Mouse (Mus musculus): ENCODE data around the gene Arhgap27.
"Not testable (repeated sequence)": the region's sequence is repeated elsewhere in the genome, so short reads cannot be mapped to it uniquely, and the experiment has no call there.

Gene Arhgap27

DNA sequence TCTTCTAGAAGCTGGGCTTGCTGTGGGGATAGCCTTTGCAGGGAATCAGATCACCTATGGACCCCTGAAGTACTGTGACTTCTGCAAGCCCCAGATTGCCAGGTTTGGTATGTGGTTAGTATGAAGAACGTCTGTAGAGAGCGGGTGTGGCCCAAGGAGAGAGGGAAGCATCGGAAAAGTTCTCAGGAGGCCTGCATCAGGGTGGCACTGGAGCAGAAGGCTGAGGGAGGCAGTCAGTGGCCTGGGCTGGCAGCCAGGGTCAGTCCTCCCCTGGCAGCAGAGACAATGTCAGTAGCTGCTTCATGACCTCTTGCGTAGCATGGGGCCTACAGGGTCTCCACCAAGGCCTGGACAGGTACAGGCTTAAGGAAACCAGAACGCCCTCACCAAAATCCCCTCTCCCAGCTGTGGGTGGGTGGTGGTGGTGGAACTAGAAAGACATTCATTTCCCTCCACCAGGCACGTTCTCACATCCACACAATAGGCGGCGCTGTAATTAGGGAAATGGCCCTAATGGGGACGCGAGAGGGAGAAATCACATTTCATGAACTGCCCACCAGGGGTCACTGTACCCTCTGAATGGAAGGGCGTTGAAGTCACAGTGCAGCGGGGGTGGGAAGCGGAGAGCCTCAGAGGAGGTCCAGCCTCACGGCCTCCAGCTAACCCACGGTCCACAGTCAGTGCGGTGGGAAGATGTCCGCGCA, 31.2 kb downstream of the Arhgap27 start:
- DNase-seq (ENCODE audit: low spot score) = peak; percentile 95

- DNase-seq (ENCODE audit: low spot score) = no peak
Observed at GRCm38 (mm10) chr11:103331502-103332185, 31.8 kb downstream of the Arhgap27 start.

DNA sequence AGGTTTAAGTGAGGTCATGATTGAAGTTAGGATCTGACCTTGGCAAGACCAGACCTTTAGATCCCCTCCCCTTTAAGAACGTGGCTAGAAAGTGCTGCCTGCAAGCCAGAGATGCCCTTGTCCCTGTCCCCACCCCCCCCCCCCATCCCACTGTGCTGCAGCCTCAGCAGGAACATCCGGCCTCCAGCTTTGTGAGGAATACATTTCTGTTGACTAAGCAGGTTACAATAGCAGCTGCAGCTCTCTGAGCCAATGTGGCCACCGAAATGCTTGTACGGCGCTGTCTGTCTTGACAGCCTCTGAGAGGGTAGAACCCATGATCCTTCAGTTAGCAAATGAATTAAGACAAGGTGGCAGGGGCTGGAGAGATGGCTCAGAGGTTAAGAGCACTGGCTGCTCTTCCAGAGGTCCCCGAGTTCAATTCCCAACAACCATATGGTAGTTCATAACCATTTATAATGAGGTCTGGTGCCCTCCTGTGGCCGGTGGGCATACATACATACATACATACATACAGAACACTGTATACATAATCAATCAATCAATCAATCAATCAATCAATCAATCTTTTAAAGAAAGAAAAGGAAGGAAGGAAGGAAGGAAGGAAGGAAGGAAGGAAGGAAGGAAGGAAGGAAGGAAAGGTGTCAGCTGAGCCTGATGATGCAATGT, 32.7 kb downstream of the Arhgap27 start:
- no peak for DNase-seq (ENCODE audit: low spot score)

GRCm38 (mm10) chr11:103326950-103327349, 36.5 kb downstream of the Arhgap27 start:
- peak; percentile 90 for DNase-seq (ENCODE audit: low spot score)

DNA sequence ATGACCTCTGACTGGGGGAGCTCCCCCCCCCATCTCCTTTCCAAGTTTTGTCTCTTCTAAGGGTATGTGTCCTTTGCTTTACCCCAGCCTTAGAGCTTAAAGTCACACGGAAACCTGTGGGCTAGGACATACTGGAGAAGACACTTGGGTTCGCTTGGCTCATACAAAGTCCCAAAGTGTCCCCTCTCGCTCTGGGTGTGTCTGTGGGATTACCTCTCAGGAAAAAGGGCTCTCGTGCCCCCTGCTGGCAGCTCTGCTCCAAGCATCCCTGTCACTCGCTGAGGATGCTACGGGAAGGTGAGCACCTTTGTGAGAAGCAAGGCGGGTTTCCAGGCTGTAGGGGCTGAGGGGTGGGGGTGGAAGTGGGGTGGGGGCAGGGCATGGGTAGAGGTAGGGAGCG, 38.3 kb downstream of the Arhgap27 start:
- DNase-seq (ENCODE audit: low spot score) = peak; percentile 84

- DNase-seq (ENCODE audit: low spot score) = no peak
Observed at GRCm38 (mm10) chr11:103324723-103325122, 38.8 kb downstream of the Arhgap27 start.

DNA sequence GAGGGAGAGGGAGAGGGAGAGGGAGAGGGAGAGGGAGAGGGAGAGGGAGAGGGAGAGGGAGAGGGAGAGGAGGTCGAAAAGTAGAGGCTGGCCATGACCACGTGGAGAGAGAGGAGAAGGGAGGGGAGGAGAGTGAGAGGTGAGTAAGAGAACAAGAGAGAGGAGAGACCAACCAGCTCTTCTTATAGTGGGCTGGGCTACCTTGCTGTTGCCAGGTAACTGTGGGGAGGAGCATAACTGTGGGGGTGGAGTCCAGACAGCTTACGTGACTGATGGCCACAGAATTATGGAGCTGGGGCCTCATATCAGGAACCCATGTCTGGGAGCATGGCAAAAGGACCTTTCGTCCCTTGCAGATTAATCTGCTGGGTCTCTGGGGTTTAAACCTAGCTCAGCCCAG, 40.7 kb downstream of the Arhgap27 start:
- not testable (repeated sequence) for DNase-seq (ENCODE audit: low spot score)

- no peak for DNase-seq (ENCODE audit: low spot score)
Observed at GRCm38 (mm10) chr11:103320646-103321045, 42.8 kb downstream of the Arhgap27 start.

DNA sequence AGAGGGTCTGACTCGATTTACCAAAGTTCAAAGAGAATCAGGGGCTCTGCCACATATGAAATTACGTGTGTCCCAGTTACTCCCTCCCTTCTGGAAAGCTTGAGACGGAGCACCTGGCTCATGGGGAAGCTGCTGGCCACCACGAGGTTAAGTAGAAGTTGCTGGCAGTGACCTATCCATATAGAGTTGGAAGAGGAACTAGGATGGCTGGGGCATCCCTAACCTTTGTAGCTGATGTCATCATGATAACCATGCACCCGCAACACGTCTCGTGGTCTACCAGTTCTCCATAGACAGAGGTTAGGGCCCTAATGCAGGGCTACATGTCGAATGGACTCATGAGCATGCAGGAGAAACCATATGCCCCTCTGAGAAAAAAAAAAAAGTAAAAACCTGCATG, 43.3 kb downstream of the Arhgap27 start:
- no peak for DNase-seq (ENCODE audit: low spot score)

GRCm38 (mm10) chr11:103318042-103318441, 45.5 kb downstream of the Arhgap27 start:
- DNase-seq (ENCODE audit: low spot score) = no peak

- DNase-seq (ENCODE audit: low spot score) = no peak
Observed at GRCm38 (mm10) chr11:103315379-103315778, 48.1 kb downstream of the Arhgap27 start.

- no peak for DNase-seq (ENCODE audit: low spot score)
Observed at GRCm38 (mm10) chr11:103314736-103315374, 48.6 kb downstream of the Arhgap27 start.

GRCm38 (mm10) chr11:103313542-103313941, 50.0 kb downstream of the Arhgap27 start:
- DNase-seq (ENCODE audit: low spot score) = no peak

GRCm38 (mm10) chr11:103312655-103313255, 50.7 kb downstream of the Arhgap27 start:
- DNase-seq (ENCODE audit: low spot score) = peak; percentile 36

GRCm38 (mm10) chr11:103311960-103312611, 51.4 kb downstream of the Arhgap27 start:
- peak; percentile 55 for DNase-seq (ENCODE audit: low spot score)

DNA sequence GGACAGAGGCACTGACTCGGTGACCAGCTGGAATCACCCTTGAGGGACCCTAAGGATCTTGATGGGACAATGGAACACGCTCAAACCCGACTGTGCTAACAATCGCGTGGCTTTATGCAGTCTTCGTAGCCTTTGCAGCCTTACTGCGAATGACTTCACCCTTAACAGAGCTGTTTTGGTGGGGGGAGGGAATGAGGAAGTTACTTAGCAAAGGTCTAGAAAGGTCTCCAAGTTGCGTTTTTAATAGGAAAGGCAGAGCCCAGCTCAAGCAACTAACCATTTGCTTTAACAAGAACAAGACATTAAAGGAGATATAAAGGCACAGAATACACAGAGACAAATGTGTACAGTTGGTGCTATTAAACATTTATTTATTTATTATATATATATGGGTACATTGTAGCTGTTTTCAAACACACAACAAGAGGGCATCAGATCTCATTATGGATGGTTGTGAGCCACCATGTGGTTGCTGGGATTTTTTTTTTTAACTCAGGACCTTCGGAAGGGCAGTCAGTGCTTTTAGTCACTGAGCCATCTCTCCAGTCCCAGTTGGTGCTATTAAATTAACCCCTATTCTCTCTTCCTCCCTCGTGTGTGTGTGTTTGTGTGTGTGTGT, 53.4 kb downstream of the Arhgap27 start:
- DNase-seq (ENCODE audit: low spot score) = no peak

DNA sequence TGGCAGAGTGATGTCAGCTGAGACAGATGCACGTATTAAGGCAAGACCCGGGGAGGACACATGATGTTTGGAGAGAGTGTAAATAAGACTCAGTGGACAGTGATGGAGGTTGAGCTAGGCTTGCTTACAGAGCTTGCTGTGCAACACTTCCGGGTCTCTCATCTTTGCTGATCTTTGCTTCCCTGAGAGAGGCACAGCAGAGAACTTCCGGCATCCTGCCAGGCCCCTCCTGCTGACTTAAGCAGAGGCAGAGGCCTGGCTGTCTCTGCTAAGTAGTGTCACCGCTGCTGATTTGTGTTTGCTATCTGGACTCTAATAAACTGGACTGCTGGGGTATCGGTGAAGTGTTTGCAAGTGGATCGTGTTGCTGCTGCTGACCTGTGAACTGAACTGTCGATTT, 55.6 kb downstream of the Arhgap27 start:
- no peak for DNase-seq (ENCODE audit: low spot score)

GRCm38 (mm10) chr11:103304525-103304924, 59.0 kb downstream of the Arhgap27 start:
- no peak for DNase-seq (ENCODE audit: low spot score)

- DNase-seq (ENCODE audit: low spot score) = no peak
Observed at GRCm38 (mm10) chr11:103294772-103295171, 68.7 kb downstream of the Arhgap27 start.

- DNase-seq (ENCODE audit: low spot score) = peak; percentile 30
Observed at GRCm38 (mm10) chr11:103294066-103294465, 69.4 kb downstream of the Arhgap27 start.

DNA sequence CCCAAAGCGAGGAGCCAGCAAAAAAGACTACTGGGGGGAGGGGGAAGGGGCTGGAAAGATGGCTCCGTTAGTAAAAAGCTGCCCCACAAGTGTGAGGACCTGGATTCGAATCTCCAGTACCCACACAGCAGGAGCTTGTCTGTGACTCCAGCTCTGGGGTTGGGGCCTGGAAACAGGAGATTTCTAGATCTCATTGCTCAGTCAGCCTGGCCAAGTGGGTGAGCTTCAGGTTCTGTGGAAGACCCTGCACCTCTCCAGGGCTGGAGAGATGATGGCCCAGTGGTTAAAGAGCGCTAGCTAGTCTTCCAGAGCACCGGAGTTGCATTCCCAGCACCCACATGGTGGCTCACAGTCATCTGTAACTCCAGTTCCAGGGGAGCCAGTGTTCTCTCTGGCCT, 70.6 kb downstream of the Arhgap27 start:
- no peak for DNase-seq (ENCODE audit: low spot score)
